Mouse (Mus musculus): ENCODE measurements around the gene Notch2. TPM values are rescaled to one million over a fixed set of nuclear protein-coding genes. Genes with fewer than 3 reads are reported as not detected.

Notch2 gene
- 17.4 and 20.6 TPM in 2 replicates for polyA plus RNA-seq (2015; fragmentation: Nextera tagmentation; extraction: Ambion mirVana)

DNA sequence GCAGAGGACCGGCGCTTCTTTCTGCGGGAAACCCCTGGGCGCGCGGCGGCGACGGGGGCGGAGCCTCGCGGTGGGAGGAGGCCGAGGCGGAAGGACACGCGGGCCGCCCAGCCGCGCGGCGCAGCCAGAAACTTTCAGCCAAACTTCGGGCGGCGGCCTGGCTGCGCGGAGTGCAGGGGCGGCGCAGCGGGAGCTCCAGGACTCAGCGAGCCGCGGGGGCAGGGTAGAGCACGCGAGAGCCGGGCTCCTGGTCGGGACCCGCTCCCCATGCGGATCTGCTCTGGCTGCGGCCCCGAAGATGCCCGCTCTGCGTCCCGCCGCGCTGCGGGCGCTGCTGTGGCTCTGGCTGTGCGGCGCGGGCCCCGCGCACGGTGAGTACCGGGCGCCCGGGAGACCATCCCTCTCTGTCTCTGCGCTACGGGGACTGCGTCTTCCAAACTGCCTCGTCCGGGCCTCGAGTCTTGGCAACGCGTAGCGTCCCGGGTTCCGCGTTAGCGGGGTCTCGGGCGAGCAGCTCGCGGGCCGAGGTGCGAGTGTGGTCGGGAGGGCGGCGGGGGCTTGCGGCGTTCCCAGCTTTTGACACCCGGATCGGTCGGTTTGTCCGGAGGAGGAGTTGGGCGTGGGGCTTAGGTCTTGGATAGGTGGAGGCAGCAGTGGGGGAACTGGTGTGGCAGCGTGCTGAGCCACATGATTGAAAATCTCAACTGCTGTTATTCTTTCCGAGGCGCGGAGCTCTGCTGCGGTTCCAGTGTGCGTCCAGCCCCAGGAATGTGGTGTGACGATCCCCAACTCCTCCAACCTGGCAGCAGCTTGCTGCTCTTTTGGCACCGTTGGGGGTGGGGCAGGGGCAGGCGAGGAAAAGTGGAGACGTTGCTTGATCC is at the start of gene Notch2:
Notch2 (plus strand) TSS at position 127 of the 881 bp plus-strand sequence.

DNA sequence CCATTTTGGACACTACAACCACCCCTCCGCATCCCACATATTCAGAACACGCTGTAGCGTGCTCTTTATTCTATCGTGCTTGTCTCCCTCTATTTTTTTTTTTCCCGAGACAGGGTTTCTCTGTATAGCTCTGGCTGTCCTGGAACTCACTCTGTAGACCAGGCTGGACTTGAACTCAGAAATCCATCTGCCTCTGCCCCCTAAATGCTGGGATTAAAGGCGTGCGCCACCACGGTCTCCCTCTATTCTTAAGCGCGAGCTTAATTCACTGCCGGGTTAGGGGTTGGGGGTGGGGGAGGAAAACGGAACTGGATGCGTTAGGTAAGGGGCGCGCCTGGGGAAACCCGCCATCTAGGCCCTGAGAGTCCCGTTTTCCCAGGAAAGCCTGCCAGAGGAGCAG is 147.0 kb downstream of the Notch2 start, which contains the start of gene Adam30:
Adam30 (plus strand) TSS at position 301 of the 400 bp plus-strand sequence.

Other genes with a start within 250 kb of the Notch2 start
- 27.3 and 34.2 TPM in 2 replicates for gene Pde4dip, start 124.8 kb upstream of the Notch2 start, polyA plus RNA-seq (2015; fragmentation: Nextera tagmentation; extraction: Ambion mirVana)
- 91.6 and 104 TPM in 2 replicates for gene Sec22b, start 112.3 kb upstream of the Notch2 start, polyA plus RNA-seq (2015; fragmentation: Nextera tagmentation; extraction: Ambion mirVana)
- not detected in 2 replicates for gene Adam30, start 147.1 kb downstream of the Notch2 start, polyA plus RNA-seq (2015; fragmentation: Nextera tagmentation; extraction: Ambion mirVana)
- not detected in 2 replicates for gene Reg4, start 208.6 kb downstream of the Notch2 start, polyA plus RNA-seq (2015; fragmentation: Nextera tagmentation; extraction: Ambion mirVana)

Measured in urinary bladder, postnatal 0 days (tissue).